Mouse (Mus musculus) B cell, adult 2 months (primary cell): ENCODE results near the gene Olfr652.
A peak's percentile ranks its signal among the peaks of the same experiment; 100 is the strongest.

Source experiments
- DNase-seq, 2 experiments: peaks; one replicate each; pipeline ENCODE4 v3.0.0; 2022

The Olfr652 gene

GRCm38 (mm10) chr7:104560601-104561000, at the start of gene Olfr652:
Olfr652 (plus strand) TSS chr7:104560901.
- DNase-seq: no peak

DNA sequence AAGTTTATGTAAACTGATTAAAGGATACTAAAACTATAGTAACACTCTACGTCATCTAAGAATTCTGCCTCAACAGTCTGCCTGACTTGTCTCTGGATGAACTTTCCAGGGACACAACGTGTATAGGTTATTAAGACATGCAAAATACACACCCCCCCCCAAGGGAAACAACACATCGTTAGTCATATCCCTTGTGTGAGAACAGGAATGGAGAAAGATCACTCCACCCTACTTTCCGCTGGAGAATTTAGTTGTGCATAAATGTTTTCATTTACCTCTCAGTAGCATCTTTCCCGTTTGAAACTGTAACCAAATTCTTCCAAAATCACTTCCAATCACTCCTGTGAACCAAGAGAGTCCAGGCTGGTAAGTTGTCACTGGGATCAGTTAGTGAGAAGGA, 10.9 kb upstream of the Olfr652 start, which contains the start of gene Olfr651:
TSS of gene Olfr651 (plus strand) at position 301 of the 400 bp plus-strand sequence.
- no peak for DNase-seq

DNA sequence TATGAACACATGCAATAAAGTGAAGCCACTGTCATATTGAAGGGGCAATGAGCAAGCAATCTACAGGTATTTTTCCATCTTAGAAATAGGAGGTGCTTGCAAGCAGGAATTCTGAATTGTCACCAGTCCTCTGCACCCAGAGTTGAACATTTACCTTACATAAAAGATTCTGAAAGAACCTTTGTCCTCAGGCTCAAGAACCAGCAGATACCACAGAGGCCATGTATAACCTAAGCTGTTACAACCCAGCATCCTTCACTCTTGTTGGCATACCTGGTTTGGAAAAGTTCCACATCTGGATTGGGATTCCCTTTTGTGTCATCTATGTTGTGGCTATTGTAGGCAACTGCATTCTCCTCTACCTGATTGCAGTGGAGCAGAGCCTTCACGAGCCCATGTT, 8.0 kb upstream of the Olfr652 start:
- DNase-seq: no peak

DNA sequence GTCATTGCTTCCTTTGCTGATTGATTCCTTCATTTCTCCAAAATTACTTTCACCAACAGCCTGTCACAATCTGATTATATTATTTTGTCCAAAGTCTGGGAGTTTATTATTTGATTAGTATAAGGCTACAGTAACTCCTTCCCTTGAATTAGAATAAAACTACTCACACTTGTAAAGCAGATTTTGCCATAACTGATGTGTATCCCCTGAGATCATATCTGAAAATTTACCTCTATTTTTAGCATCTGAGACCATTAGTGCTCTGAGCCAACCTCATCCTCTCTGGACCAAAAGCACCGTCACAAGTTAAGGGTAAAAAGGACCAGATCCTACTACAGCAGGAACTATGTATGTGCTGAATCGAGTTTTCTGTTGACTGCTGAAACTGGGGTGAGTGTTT, 16.3 kb downstream of the Olfr652 start, which contains the start of gene Olfr653:
TSS of gene Olfr653 (plus strand) at position 301 of the 400 bp plus-strand sequence.
- DNase-seq: no peak

GRCm38 (mm10) chr7:104580846-104581245, 20.1 kb downstream of the Olfr652 start:
- no peak for DNase-seq

DNA sequence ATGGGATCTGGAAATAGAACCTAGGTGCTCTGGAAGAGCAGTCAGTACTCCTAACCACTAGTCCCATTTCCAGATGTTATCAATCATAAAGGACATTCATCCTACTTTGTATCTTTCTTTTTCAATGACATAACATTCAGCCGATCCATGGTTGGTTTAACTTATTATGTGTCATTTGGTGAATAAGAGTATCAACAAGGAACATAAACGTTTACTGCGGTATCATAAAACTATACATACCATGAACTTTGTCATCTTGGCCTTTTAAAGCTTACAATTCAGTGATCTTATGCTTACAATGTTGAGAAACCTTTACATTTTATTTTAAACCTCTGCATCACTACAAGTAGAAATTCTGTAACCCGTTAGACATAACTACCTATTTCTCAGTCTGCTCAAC, 20.7 kb downstream of the Olfr652 start:
- no peak for DNase-seq

DNA sequence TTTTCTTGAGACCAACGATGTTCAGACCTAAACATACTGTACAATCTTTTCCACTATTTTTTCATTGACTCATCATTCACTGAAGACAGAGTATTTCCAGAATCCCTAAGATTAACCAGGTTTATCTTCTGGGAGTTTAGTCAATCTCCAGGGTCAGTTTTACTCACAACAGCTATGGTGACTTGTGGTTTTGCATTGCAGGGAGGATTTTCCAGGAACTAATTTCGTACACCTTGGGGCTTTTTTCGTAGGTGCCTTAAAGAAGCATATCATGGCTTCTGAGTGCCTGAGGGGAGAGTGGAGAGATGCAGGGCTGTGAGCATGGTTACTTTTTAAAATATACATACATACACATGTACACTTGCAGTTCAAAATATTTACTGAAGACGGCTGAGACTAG, 26.0 kb downstream of the Olfr652 start, which contains the start of gene Olfr654:
TSS of gene Olfr654 (plus strand) at position 301 of the 400 bp plus-strand sequence.
- DNase-seq: no peak

DNA sequence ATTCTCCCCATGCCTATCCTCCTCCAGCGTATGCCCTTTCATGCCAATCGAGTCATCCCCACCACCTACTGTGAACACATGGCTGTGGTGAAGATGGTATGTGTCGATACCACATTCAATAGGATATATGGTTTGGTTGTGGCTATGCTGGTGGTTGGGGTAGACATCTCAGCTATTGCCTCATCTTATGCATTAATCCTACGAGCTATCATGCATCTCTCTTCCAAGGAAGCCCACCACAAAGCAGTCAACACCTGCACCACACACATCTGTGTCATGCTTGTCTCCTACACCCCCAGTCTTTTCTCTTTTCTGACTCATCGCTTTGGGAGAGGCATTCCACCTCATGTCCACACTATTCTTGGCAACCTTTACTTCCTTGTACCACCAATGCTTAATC, 27.6 kb downstream of the Olfr652 start:
- no peak for DNase-seq

- no peak for DNase-seq
Observed at GRCm38 (mm10) chr7:104601679-104602078, 41.0 kb downstream of the Olfr652 start, which contains the start of gene Olfr655. Olfr655 (minus strand) TSS chr7:104601779.

GRCm38 (mm10) chr7:104603173-104603572, 42.5 kb downstream of the Olfr652 start:
- peak; percentile 81 for DNase-seq

- DNase-seq: no peak
Observed at GRCm38 (mm10) chr7:104604727-104605126, 44.0 kb downstream of the Olfr652 start.

- DNase-seq: no peak
Observed at GRCm38 (mm10) chr7:104613655-104614054, 53.0 kb downstream of the Olfr652 start, which contains the start of gene Olfr656. Olfr656 (plus strand) TSS chr7:104613955.
